Mouse (Mus musculus) cerebellum, postnatal 4 days (tissue): ENCODE measurements around the gene Gp2.

ENCODE experiments used
- DNase-seq, 2 experiments: peaks; one replicate each; pipeline ENCODE4 v3.0.0; 2022; ENCODE audit warnings: low spot score in 2 of 2, mixed read lengths in 1 of 2

Gene Gp2

GRCm38 (mm10) chr7:119459185-119459584, at the start of gene Gp2:
Gene Gp2, minus strand, starts transcription at chr7:119459285.
- DNase-seq = no peak

- no peak for DNase-seq
These were observed 31.1 kb upstream of the Gp2 start for GRCm38 (mm10) chr7:119490041-119490780.

- DNase-seq = no peak
These were observed 27.6 kb upstream of the Gp2 start for GRCm38 (mm10) chr7:119486683-119487082.

GRCm38 (mm10) chr7:119484154-119484553, 25.1 kb upstream of the Gp2 start:
- no peak for DNase-seq

- no peak for DNase-seq
These were observed 20.2 kb upstream of the Gp2 start, which contains the start of gene Umod for GRCm38 (mm10) chr7:119479256-119479655. Gene Umod, minus strand, starts transcription at chr7:119479282.

- no peak for DNase-seq
These were observed 17.7 kb upstream of the Gp2 start for GRCm38 (mm10) chr7:119476500-119477389.

- no peak for DNase-seq
These were observed 4.9 kb downstream of the Gp2 start for GRCm38 (mm10) chr7:119454192-119454591.

GRCm38 (mm10) chr7:119443849-119444248, 15.2 kb downstream of the Gp2 start:
- peak in 1 of 2 experiments; percentile 22 for DNase-seq

GRCm38 (mm10) chr7:119441938-119442337, 17.1 kb downstream of the Gp2 start:
- DNase-seq = no peak

- DNase-seq = peak in 1 of 2 experiments; percentile 62
These were observed 31.9 kb downstream of the Gp2 start for GRCm38 (mm10) chr7:119427180-119427616.

- DNase-seq = peak in 1 of 2 experiments; percentile 10
These were observed 38.4 kb downstream of the Gp2 start for GRCm38 (mm10) chr7:119420730-119421129.

- DNase-seq = peak in 1 of 2 experiments; percentile 37
These were observed 40.6 kb downstream of the Gp2 start for GRCm38 (mm10) chr7:119418523-119418922.

GRCm38 (mm10) chr7:119394050-119394732, 64.9 kb downstream of the Gp2 start:
- DNase-seq = no peak
